Mouse (Mus musculus): ENCODE measurements around the gene Ppm1j. TPM values are rescaled to one million over a fixed set of nuclear protein-coding genes. Genes with fewer than 3 reads are reported as not detected.

Ppm1j gene
- total and polyA plus RNA-seq, 2 experiments from 2014 or later, result 0.58 to 0.99 TPM

DNA sequence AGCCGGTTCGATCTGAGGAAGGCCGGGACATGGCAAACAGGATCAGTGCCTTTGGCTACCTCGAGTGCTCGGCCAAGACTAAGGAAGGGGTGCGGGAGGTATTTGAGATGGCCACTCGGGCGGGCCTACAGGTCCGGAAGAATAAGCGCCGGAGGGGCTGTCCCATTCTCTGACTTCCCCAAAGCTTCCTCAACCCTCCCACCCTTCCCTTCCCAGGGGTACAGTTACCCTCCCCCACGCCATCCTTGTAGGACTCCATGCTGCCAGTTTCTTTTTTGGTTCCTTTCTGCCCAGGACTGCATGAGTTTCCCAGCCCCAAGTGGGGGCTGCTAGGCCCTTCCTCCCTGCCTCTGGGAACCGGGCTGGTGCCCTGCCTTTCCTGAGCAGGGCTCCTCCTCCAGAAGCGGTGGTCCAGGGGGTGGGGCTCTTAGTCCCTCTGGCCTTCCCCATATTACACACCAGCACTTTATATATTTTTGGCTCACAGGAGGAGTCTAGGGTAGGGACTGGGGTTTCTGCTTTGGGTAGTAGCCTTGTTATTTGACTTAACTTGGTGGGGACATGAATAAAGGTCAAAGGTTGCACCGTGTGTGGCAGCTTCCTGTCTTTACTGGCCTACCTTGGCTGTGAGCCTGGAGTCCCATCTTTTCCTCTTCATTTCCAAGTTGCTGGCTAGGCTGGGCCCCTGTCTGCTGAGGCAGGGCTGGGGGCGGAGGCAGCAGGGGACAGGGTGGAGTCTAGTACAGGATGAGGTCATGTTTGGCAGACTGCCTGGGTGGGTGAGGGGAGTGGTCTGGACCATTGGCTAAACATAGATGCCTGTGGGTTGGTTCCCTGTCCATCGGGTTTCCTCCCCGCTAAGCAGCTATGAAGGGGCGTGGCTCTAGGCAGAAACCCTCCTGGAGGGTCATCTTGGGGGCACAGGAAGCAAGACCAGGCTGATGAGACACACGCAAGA, 13.3 kb downstream of the Ppm1j start:
- Histone ChIP-seq H3K4me1 (ENCODE audit: insufficient read depth, low read length) (peaks cover 19% of the 10 kb centered on the region; the same call in 1 of the 2 replicates), H3K4me2 (ENCODE audit: low read depth, low read length) (no peak overlapping the region), H3K4me3 (ENCODE audit: low read length) (no peak overlapping the region), H3K9me3 (ENCODE audit: low read length) (no peaks in the 10 kb centered on the region), H3K27me3 (ENCODE audit: insufficient read depth, low read length) (no peaks in the 10 kb centered on the region), H3K27ac (peak overlapping the region; percentile 46; the same call in 1 of the 2 replicates), H3K9ac (replicated peaks; ENCODE audit: low read length) (no peak overlapping the region), H3K36me3 (ENCODE audit: insufficient read depth, low read length) (peaks cover 7% of the 10 kb centered on the region; the same call in 1 of the 2 replicates)
- ATAC-seq, result peak; percentile 88
- peak; percentile 88 for DNase-seq (ENCODE audit: low spot score)
- WGBS, result 59% methylated on average over 20 of the region's 20 CpGs
- no peak for TF ChIP-seq CTCF (IDR thresholded peaks at IDR 0.05; ENCODE audit: low read depth)

DNA sequence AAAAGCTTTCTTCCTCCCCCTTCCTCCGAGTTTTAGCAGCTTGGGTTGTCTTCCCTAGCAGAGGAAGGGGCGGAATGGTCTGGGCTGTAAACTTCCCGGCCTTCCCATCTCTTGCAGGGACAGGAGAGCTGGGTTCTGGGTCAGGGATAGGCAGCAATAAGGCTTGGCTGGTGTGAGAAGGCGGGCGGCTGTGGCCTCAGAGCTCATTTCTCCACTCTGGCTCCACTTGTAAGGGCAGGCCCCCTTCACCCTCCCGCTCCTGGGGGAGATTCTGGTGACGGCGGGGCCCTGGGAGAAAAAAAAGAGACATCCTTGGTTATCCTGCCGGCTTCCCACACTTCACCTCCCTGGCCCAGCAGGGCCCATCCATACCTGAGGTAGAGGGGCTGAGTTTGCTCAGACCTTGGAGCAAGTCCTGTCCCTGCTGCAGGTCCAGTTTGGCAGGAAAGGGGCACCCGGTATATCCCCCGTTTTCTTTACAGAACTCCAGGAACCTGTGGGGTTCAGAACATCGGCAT, 14.2 kb downstream of the Ppm1j start:
- 63% methylated on average over 12 of the region's 12 CpGs for WGBS
- Histone ChIP-seq H3K27me3 (ENCODE audit: insufficient read depth, low read length) (no peaks in the 10 kb centered on the region), H3K4me3 (ENCODE audit: low read length) (no peak overlapping the region), H3K4me1 (ENCODE audit: insufficient read depth, low read length) (peaks cover 19% of the 10 kb centered on the region; the same call in 1 of the 2 replicates), H3K9me3 (ENCODE audit: low read length) (no peaks in the 10 kb centered on the region), H3K4me2 (ENCODE audit: low read depth, low read length) (no peak overlapping the region), H3K36me3 (ENCODE audit: insufficient read depth, low read length) (peaks cover 16% of the 10 kb centered on the region; the same call in 1 of the 2 replicates), H3K27ac (no peak overlapping the region), H3K9ac (replicated peaks; ENCODE audit: low read length) (no peak overlapping the region)
- TF ChIP-seq CTCF (IDR thresholded peaks at IDR 0.05; ENCODE audit: low read depth), result no peak
- DNase-seq (ENCODE audit: low spot score) (no peak), ATAC-seq (no peak)

DNA sequence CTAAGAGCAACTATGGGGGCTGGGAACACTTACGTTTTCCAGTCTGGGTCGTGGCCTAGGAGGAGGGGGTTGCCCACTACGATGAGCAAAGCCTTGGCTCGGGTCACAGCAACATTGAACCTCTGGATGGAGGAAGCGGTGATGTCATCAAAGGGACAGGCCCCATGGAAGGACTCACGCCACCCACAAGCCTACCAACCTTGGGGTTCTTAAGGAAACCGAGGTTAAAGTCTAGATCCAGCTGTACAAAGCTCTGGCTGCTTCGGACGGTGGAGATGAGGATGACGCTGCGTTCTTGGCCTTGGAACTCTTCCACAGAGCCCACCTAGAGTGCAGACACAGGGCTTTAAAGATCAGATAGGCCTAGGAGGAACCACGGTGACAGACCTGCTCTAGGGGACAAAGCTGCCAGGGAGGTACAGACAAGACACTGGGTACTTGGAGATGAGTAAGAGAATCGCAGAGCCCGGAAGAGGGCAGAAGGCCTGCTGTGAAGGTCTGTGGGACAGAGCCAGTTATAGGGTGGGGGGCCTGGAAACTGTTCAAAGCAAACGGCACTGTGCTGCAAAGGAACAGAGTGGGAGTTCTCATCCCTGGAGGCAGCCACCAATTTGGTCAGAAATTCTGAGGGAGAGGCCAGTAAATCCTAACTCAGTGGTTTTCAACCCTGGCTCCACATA, 14.9 kb downstream of the Ppm1j start:
- WGBS, result 58% methylated on average over 15 of the region's 15 CpGs

DNA sequence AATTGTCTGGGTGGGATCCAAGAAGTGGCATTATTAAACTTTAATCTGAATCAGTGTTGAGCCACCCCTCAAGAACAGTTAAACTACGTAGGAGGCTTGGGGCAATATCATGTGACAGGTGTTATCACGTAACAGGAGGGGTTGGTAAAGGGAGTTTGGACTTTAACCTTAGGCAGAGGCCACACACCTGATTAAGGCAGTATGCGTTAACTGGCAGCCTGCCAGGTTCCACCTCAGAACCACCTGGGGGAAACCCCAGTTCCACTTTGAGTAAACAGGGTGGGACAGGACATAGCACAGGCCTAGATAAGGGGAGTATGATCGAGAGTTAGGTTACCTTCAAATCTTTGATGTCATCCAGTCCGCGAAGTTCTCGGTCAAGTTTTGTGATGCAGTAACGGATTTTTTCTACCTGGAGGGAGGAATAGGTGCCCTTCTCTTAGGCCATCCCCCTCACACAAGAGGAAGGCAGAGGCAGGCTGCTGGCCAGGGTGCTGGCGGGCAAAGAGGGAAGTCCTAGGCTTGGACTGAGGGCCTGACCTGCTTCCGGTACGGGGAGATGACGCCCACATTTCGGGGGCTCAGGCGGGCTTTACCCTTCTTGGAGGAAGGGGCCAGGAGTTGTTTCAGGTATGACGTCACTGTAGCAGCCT, 15.7 kb downstream of the Ppm1j start:
- H3K4me2 ChIP-seq (ENCODE audit: low read depth, low read length), result no peak overlapping the region
- H3K9ac ChIP-seq (replicated peaks; ENCODE audit: low read length), result no peak overlapping the region
- peaks cover 17% of the 10 kb centered on the region; the same call in 1 of the 2 replicates for H3K36me3 ChIP-seq (ENCODE audit: insufficient read depth, low read length)
- WGBS, result 83% methylated on average over 15 of the region's 15 CpGs
- no peaks in the 10 kb centered on the region for H3K27me3 ChIP-seq (ENCODE audit: insufficient read depth, low read length)
- H3K4me3 ChIP-seq (ENCODE audit: low read length), result no peak overlapping the region
- ATAC-seq, result no peak
- TF ChIP-seq CTCF (IDR thresholded peaks at IDR 0.05; ENCODE audit: low read depth), result no peak
- H3K9me3 ChIP-seq (ENCODE audit: low read length), result no peaks in the 10 kb centered on the region
- no peak for DNase-seq (ENCODE audit: low spot score)
- H3K27ac ChIP-seq, result no peak overlapping the region
- peaks cover 11% of the 10 kb centered on the region; the same call in 1 of the 2 replicates for H3K4me1 ChIP-seq (ENCODE audit: insufficient read depth, low read length)

More for the DNA sequence above, 14.9 kb downstream of the Ppm1j start:
- Histone ChIP-seq H3K4me1 (ENCODE audit: insufficient read depth, low read length) (peaks cover 17% of the 10 kb centered on the region; the same call in 1 of the 2 replicates), H3K9me3 (ENCODE audit: low read length) (no peaks in the 10 kb centered on the region), H3K9ac (replicated peaks; ENCODE audit: low read length) (no peak overlapping the region), H3K27ac (no peak overlapping the region), H3K4me2 (ENCODE audit: low read depth, low read length) (no peak overlapping the region), H3K36me3 (ENCODE audit: insufficient read depth, low read length) (peaks cover 17% of the 10 kb centered on the region; the same call in 1 of the 2 replicates), H3K4me3 (ENCODE audit: low read length) (no peak overlapping the region), H3K27me3 (ENCODE audit: insufficient read depth, low read length) (no peaks in the 10 kb centered on the region)
- no peak for ATAC-seq
- no peak for TF ChIP-seq CTCF (IDR thresholded peaks at IDR 0.05; ENCODE audit: low read depth)
- DNase-seq (ENCODE audit: low spot score), result no peak

DNA sequence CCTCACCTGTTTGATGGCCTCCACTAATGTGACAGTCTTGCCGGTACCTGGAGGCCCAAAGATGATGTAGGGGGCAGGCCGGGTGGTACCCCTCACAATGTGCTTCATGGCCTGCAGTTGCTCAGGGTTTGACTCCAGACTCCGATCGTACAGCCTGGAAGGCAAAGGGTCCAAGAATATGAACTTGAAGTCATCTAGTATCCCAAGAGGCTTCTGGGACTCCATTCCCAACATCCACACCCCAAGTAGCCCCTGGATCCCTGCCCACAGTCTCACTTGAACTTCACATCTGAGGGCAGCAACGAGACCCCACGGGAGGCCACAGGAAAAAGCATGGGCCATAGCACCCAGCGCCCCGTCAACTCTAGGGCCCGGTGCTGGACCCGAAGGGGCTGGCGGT, 19.8 kb downstream of the Ppm1j start:
- Histone ChIP-seq H3K27ac (no peak overlapping the region), H3K27me3 (ENCODE audit: insufficient read depth, low read length) (no peaks in the 10 kb centered on the region), H3K9ac (replicated peaks; ENCODE audit: low read length) (no peak overlapping the region), H3K9me3 (ENCODE audit: low read length) (no peaks in the 10 kb centered on the region), H3K4me3 (ENCODE audit: low read length) (no peak overlapping the region), H3K4me2 (ENCODE audit: low read depth, low read length) (no peak overlapping the region), H3K4me1 (ENCODE audit: insufficient read depth, low read length) (0 out of 2 replicates have a peak, but pooled peaks cover 3% of the 10 kb centered on the region), H3K36me3 (ENCODE audit: insufficient read depth, low read length) (peaks cover 17% of the 10 kb centered on the region; the same call in 1 of the 2 replicates)
- no peak for TF ChIP-seq CTCF (IDR thresholded peaks at IDR 0.05; ENCODE audit: low read depth)
- ATAC-seq, result no peak
- WGBS, result 96% methylated on average over 11 of the region's 11 CpGs
- no peak for DNase-seq (ENCODE audit: low spot score)

DNA sequence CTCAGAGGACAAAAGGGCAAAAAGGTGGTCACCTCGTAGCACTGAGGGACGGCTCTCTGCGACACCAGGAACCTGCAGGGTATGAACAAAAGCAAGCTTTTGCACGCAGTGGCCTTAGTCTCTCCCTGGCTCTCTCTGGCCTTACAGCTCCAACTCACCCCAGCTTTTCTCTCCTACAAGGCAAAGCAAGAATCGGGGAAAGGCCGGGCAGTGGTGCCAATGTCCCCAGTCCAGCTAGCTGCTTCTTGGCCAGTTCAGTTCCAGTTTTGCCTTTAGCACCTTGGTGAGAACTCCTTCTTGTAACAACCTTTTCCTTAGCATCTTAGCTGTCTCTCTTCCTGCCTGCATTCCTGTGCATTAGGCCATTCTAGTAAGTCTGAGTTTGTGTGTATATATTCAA, 20.6 kb downstream of the Ppm1j start:
- TF ChIP-seq CTCF (IDR thresholded peaks at IDR 0.05; ENCODE audit: low read depth), result no peak
- H3K4me3 ChIP-seq (ENCODE audit: low read length), result no peak overlapping the region
- no peaks in the 10 kb centered on the region for H3K27me3 ChIP-seq (ENCODE audit: insufficient read depth, low read length)
- H3K27ac ChIP-seq, result no peak overlapping the region
- WGBS, result 87% methylated on average over 6 of the region's 6 CpGs
- no peaks in the 10 kb centered on the region for H3K4me1 ChIP-seq (ENCODE audit: insufficient read depth, low read length)
- no peaks in the 10 kb centered on the region for H3K9me3 ChIP-seq (ENCODE audit: low read length)
- peaks cover 13% of the 10 kb centered on the region; the same call in 1 of the 2 replicates for H3K36me3 ChIP-seq (ENCODE audit: insufficient read depth, low read length)
- ATAC-seq, result no peak
- no peak overlapping the region for H3K9ac ChIP-seq (replicated peaks; ENCODE audit: low read length)
- DNase-seq (ENCODE audit: low spot score), result no peak
- H3K4me2 ChIP-seq (ENCODE audit: low read depth, low read length), result no peak overlapping the region
